Mouse (Mus musculus) lung, adult 2 months (tissue): Measurements from ENCODE around the gene Ttc38. TPM values are rescaled to one million over a fixed set of nuclear protein-coding genes. Genes with fewer than 3 reads are reported as not detected.
"Not testable (repeated sequence)": the region's sequence is repeated elsewhere in the genome, so short reads cannot be mapped to it uniquely, and the experiment has no call there.

Experiments
- DNase-seq: peaks from one replicate; pipeline ENCODE4 v3.0.0; 2022
- H3K4me1 ChIP-seq: fragments of 200-500 bp; 2 replicates; pipeline ENCODE4 v1.6.1; 2011; ENCODE audit warnings: low read length; ENCODE audit not compliant: control insufficient read depth, insufficient read depth
- H3K4me3 ChIP-seq: fragments of 200-500 bp; replicated peaks from 2 replicates; pipeline ENCODE3; 2011; ENCODE audit warnings: low read depth, mild to moderate bottlenecking, control low read depth, low read length; ENCODE audit errors: extremely low read depth
- CTCF ChIP-seq: fragments of 200-500 bp; IDR thresholded peaks from 2 replicates; pipeline ENCODE4 v1.5.1; 2011; ENCODE audit warnings: mild to moderate bottlenecking, low read length, control low read depth; ENCODE audit not compliant: insufficient read depth
- POLR2A ChIP-seq: fragments of 200-500 bp; IDR thresholded peaks from 2 replicates; pipeline ENCODE4 v1.6.1; 2011; ENCODE audit warnings: low read depth, mild to moderate bottlenecking, control low read depth, low read length, borderline replicate concordance; ENCODE audit errors: extremely low read depth
- WGBS: fragments of 180-500 bp; shearing (Covaris S2); methylation state at CpG from one replicate; pipeline ENCODE4 v1.1.7; 2018; 5-methylcytosine and 5-hydroxymethylcytosine counted together
- polyA plus RNA-seq: library from polyadenylated mRNA; depleted of rRNA; stranded (reverse); fragments of >200 nt; gene quantifications from 2 replicates; pipeline ENCODE4 v1.2.3, GENCODE M21; 2012

Gene Ttc38
- polyA plus RNA-seq, 1 experiment: 13.0 TPM

DNA sequence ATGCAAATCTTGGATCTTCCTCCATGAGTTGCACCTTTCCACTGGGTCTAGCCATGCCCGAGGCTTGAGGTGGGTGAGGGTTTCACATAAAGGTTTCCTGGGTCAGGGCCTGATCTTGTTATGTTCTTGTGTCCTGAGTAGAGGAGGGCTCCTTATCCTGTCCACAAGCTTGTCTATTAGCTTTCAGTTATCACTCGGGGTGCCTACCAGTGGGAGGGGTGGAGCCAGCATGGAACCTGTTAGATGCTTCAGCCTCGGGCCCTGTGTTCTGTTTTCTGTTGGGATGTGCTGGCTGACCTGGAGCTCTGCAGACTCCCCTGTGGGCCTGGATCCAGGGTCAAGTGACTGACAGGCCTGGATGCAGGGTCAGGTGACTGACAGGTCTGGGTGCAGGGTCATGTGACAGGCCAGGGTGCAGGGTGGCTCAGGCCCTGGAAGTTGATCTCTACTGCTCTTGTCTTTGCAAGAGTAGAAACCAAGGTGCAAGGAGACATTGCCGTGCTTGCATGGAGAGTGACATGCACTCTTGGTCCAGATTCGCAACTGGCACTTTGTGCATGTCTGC is 9.8 kb downstream of the Ttc38 start:
- TF ChIP-seq CTCF (no peak), POLR2A (no peak)
- H3K4me3 ChIP-seq: no peak overlapping the region
- no peaks in the 10 kb centered on the region for H3K4me1 ChIP-seq
- WGBS: 85% methylated on average over 5 of the region's 5 CpGs
- no peak for DNase-seq

DNA sequence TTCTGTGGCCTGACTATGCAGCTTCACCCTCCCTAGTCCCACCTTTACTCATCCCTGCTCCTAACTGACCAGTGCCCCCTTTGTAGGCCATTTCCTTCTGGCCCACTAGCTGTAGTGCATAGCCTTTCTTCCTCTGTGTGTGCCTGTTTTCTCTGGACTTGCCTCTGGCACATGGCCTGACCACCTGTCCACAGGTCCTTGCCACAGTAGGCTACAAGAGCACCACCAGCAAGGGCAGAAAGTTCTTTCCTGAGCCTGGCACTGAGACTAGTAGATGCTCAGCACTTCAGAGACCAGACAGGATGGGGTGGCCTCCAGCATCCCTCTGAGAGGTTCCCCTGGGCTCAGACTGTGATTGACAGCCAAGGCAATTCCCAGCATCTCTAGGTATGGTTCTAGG is 13.0 kb downstream of the Ttc38 start:
- TF ChIP-seq CTCF: no peak
- H3K4me3 ChIP-seq: no peak overlapping the region
- H3K4me1 ChIP-seq: no peaks in the 10 kb centered on the region
- no peak for DNase-seq

GRCm38 (mm10) chr15:85851656-85852392 is 19.7 kb downstream of the Ttc38 start:
- Histone ChIP-seq H3K4me3 (no peak overlapping the region), H3K4me1 (no peaks in the 10 kb centered on the region)
- WGBS: 79% methylated on average over 12 of the region's 12 CpGs
- TF ChIP-seq POLR2A: no peak
- no peak for TF ChIP-seq CTCF
- DNase-seq: no peak

GRCm38 (mm10) chr15:85858980-85859489 is 26.9 kb downstream of the Ttc38 start:
- no peak for TF ChIP-seq POLR2A
- WGBS: 10% methylated on average over 15 of the region's 15 CpGs
- Histone ChIP-seq H3K4me1 (no peaks in the 10 kb centered on the region), H3K4me3 (peak overlapping the region; percentile 72)
- DNase-seq: no peak

DNA sequence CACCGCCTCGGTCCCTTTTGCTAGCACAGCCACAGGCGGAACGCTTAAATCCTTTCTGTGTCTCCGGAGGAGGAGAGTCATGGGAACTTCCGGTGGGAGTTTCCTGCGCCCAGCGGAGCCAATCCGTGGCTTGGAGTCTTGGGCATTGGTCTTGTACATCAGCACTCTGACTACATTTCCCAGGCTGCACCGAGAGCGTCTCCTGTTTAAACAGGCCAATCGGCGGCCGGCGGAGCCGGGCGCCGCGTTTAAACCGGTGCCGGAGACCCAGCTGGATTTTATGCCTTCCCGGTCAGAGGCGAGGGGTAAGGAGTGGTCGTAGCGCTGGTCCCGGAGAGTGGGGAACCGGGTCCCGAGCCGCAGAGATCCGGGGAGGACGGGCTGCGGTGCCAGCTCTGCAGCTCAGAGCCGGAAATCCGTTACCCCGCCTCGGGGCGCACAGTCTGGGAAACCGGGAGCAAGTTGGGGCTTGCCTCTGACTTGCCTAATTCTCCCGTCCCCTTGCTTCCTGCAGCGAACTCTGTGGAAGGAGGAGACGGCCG is 27.5 kb downstream of the Ttc38 start, which contains the start of gene Gtse1:
Gtse1 (plus strand) TSS at position 256 of the 542 bp plus-strand sequence.
- Histone ChIP-seq H3K4me1 (no peaks in the 10 kb centered on the region), H3K4me3 (peak within 1 kb of the TSS; percentile 72)
- WGBS: under 1% methylated on average over 42 of the region's 42 CpGs
- TF ChIP-seq CTCF: no peak
- TF ChIP-seq POLR2A: peak; percentile 76; the same call in 1 of the 2 replicates
- peak; percentile 93 for DNase-seq

GRCm38 (mm10) chr15:85865913-85866312 is 33.8 kb downstream of the Ttc38 start:
- 90% methylated on average over 7 of the region's 7 CpGs for WGBS
- not testable (repeated sequence) for DNase-seq, H3K4me1 ChIP-seq, H3K4me3 ChIP-seq

DNA sequence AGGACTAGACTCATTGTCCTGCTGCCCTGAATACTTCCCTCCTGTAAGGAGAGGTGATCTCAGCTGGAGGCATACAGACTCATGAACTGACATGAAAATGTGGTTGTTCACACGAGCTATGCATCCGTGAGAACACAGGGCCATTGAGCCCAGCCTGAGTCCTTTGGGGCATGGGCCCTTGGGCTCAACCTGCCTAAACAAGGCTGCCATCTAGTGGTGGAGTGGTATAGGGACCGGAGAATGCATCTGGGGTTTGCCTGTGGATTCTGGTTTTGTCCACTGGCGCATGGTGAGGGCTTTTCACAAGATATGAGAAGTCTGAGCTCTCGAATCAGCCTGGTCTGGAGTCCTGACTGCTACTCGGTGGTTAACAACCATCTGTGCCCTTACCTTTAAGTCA is 35.6 kb downstream of the Ttc38 start:
- 39% methylated on average over 6 of the region's 6 CpGs for WGBS
- no peaks in the 10 kb centered on the region for H3K4me1 ChIP-seq
- TF ChIP-seq CTCF (peak; percentile 97), POLR2A (no peak)
- peak; percentile 67 for DNase-seq
- H3K4me3 ChIP-seq: no peak overlapping the region

- TF ChIP-seq CTCF (no peak), POLR2A (no peak)
- 95% methylated on average over 7 of the region's 7 CpGs for WGBS
- Histone ChIP-seq H3K4me1 (peaks cover 6% of the 10 kb centered on the region; the same call in 1 of the 2 replicates), H3K4me3 (no peak overlapping the region)
- no peak for DNase-seq
These were observed 45.2 kb downstream of the Ttc38 start for GRCm38 (mm10) chr15:85877336-85877735.

DNA sequence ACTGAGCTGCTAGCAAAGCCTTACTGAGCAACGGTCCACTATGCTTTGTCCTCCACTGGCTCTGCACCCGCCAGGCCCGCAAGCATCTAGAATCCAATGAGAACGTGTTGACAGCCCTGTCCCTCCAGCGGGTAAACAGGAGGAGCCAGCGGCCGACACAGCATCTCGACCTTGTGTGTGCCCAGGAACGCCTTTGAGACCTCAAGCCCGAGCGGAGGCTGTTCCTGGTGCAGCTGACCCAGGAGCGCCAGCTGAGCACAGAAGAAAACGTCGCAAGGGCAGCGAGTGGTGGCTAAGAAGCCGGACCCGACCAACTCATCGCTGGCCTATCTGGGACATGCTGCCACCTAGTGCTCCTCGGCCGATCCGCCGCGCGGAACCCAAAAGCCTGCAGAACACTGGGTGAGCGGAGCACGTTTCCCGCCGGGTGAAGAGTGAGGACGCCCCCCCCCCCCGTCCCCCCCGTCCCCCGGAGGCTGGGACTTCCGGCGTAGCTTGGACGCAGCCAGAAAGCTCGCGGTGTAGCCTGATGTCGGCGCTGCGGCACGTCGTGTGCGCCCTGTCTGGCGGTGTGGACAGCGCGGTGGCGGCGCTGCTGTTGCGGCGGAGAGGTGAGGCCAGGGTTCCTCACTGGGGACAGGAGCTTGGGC is 46.9 kb downstream of the Ttc38 start, which contains the start of gene Trmu:
Trmu (plus strand) TSS at position 465 of the 650 bp plus-strand sequence.
- under 1% methylated on average over 50 of the region's 50 CpGs for WGBS
- Histone ChIP-seq H3K4me3 (peak within 1 kb of the TSS; percentile 82), H3K4me1 (peaks cover 6% of the 10 kb centered on the region; the same call in 1 of the 2 replicates)
- peak; percentile 85 for DNase-seq
- TF ChIP-seq POLR2A: peak; percentile 77; the same call in 1 of the 2 replicates
- TF ChIP-seq CTCF: peak; percentile 59

DNA sequence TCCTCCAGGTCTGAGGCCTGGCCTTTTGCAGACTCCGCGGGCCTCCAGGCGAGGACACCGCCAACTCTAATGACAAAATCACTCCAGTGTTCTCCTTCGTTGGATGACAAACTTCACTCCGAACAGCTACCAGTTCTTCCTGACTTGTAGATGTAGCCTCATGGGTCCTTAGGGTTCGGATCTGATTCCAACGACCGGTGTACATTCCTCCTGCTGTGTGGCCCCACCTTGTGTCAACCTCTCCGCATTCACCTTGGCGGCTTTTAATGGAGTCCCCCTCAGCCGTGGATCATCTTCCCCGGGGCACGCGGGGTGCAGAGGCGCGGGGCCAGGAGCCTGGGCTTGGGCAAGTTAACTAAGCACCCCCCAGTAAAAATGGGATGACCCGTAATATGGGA is 47.4 kb downstream of the Ttc38 start:
- no peak for TF ChIP-seq CTCF
- no peak for TF ChIP-seq POLR2A
- 1% methylated on average over 18 of the region's 18 CpGs for whole genome bisulfite sequencing
- Histone ChIP-seq H3K4me1 (peaks cover 6% of the 10 kb centered on the region; the same call in 1 of the 2 replicates), H3K4me3 (peak overlapping the region; percentile 82)
- no peak for DNase-seq
